Mouse (Mus musculus): ENCODE results near the gene Trim47.

The Trim47 gene

DNA sequence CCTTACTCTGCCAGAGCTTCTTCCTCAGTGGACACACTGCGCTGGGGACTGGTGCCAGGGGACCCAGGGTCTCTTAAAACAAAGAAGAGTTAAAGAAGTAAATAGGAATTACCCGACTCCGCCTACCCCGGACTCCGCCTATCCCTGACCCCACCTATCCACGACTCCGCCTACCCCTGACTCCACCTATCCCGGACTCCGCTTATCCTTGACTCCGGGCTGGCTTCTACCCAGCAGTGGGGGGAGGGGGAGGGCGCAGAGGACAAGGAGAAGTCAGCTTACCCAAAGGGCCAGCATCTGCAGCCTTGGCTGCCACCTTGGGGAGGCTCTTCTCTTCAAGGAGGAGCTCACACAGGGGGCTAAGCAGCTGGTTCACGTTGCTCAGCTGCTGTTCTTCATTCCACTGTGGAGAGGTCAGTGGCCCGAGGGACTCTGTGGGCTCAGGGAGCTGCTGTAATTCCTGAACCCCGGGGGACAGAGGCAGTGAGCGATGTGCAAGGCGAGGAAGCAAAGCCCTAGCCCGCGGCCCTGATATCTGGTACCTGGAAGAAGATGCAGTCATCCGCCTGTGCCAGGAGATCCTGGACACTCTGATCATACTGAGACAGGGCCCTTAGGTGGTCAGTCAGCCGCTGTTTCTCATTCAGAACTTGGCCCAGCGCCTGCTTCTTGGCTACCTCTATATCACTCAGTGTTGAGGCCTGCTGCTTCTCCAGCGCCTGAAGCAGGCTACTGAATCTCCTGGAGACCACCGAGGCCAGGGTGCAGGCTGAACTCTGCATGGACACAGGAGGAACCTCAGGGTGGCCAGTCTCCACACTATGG, at the start of gene Trim47:
TSS of gene Trim47 (minus strand) at position 55 of the 825 bp plus-strand sequence.
- DNase-seq (ENCODE audit: low read depth in 2 of 2, low spot score in 2 of 2), result no peak

DNA sequence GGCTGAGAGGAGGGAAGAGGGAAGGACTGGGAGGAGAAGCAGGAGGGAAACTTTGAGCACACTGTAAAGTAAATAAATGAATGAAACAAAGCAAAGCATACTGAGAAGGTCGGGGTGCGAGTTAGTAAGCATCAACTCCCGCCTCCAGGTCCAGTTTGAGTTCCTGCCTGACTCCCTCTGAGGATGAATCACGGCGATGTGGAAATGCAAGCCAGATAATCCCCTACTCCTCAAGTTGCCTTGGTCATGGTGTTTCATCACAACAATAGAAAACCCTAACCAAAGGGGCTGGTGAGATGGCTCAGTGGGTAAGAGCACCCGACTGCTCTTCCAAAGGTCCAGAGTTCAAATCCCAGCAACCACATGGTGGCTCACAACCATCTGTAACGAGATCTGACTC, 49.0 kb upstream of the Trim47 start:
- DNase-seq (ENCODE audit: low read depth in 2 of 2, low spot score in 2 of 2), result no peak

DNA sequence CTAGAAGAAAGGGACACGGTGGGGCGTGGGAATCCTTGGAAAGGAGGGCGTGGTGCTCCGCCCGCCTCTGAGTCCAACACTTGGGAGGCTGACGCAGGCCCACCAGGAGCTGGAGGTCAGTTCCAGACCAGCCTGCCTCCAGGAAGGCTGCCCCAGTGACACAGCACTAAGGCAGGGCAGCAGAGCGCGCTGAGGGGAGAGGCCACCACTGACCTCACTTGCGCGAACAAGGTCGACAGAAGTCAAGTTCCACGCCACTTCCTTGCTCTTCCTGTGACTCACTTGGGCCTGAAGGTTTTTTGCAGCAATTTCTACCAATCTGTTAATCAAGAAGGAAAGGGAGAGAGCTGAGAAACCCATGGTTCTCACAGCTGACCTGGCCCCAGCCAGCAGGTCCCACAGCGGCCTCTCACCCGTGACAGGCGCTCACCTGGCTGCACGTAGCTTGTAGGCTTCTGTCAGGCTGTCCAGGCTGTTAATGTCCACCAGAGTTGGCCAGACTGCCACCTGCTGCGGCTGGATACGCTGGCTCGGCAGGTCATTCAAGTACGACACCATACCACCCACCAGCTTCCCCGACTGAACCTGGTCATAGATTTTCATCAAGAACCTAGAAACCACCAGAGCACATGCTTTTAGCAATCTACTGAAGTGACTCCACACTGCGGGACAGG, 47.9 kb upstream of the Trim47 start:
- DNase-seq (ENCODE audit: low read depth in 2 of 2, low spot score in 2 of 2), result no peak

- no peak for DNase-seq (ENCODE audit: low read depth in 2 of 2, low spot score in 2 of 2)
Measured at GRCm38 (mm10) chr11:116171959-116172358, 44.9 kb upstream of the Trim47 start.

GRCm38 (mm10) chr11:116170003-116170800, 43.2 kb upstream of the Trim47 start:
- no peak for DNase-seq (ENCODE audit: low read depth in 2 of 2, low spot score in 2 of 2)

DNA sequence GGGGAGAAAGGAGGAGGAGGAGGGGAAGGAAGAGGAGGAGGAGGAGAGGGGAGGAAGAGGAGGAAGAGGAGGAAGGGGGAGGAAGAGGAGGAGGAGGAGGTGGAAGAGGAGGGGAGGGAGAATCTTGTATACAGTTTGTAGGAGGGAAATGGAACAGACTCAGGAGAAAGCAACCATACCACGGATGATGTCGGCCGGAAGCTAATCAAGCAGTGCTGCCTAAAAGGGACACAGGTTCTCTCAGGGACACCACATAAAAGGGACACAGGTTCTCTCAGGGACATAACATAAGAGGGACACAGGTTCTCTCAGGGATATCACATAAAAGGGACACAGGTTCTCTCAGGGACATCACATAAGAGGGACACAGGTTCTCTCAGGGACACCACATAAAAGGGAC, 42.2 kb upstream of the Trim47 start:
- DNase-seq (ENCODE audit: low read depth in 2 of 2, low spot score in 2 of 2), result no peak

DNA sequence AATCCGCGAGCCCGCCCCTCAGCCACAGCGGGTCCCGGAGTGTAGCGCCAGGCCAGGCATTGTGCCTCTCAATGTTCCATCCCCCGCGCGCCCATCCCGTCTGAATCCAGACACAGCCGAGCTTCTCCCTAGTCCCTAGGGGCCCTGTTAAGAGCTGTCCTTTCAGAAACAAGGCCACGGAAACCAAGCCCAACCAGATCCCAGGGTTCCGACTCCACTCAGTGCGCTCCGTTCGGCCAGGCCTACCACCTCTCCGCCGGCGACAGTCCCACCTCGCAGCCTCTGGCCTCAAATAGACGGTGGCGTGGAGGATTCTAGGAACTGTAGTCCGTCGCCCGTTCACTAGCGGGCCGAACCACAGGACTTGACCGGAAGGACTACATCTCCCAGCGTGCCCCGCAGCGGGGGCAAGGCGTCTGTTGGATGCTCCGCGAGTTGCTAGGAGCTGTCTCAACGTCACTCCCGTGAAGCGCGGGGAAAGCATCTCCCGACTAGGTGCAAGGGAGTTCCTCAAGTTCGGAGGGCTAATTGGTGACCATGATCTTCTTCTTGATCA, 41.0 kb upstream of the Trim47 start, which contains the start of gene Fbf1:
TSS of gene Fbf1 (minus strand) at position 283 of the 556 bp plus-strand sequence.
- peak; percentile 74 to 82 for DNase-seq (ENCODE audit: low read depth in 2 of 2, low spot score in 2 of 2)

DNA sequence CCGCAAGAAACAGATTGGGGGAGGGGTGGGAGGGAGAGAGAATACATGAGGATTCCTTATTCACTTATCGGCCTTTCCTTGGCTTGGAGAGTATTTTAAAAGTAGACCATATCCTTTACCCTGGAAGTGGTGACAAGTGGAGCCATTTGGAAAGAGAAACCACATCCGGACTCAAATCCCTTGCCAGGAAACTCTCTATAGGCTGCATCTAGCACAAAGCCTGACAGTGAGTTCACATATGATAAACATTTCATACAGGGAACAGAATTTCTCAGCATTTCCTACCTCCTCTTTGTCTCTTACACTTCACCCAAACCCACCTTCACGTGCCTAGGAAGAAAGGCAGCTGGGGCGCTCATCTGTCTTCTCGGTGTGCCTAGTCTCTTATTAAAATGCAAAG, 40.2 kb upstream of the Trim47 start:
- no peak for DNase-seq (ENCODE audit: low read depth in 2 of 2, low spot score in 2 of 2)

DNA sequence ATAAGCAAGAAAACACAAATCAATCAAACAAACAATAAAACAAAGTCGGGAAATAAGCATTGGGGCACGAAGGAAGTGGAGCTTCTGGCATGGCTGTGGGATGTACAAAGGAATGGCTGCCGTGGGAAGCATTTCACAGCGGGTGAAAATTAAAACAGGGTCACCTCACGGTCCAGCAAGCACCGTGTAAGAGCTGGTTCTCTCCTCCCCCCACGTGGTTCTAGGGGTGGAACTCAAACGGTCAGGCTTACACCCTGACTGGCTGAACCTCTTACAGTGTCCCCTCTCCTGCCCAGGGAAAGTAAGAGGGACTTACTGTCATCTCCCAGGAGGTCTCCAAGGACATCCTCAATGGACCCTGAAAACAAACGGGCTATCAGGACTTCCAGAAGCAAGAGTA, 36.0 kb upstream of the Trim47 start:
- no peak for DNase-seq (ENCODE audit: low read depth in 2 of 2, low spot score in 2 of 2)

- DNase-seq (ENCODE audit: low read depth in 2 of 2, low spot score in 2 of 2), result no peak
Measured at GRCm38 (mm10) chr11:116162146-116162545, 35.1 kb upstream of the Trim47 start.

GRCm38 (mm10) chr11:116161312-116161711, 34.3 kb upstream of the Trim47 start:
- no peak for DNase-seq (ENCODE audit: low read depth in 2 of 2, low spot score in 2 of 2)

GRCm38 (mm10) chr11:116150960-116151359, 23.9 kb upstream of the Trim47 start:
- DNase-seq (ENCODE audit: low read depth in 2 of 2, low spot score in 2 of 2), result no peak

DNA sequence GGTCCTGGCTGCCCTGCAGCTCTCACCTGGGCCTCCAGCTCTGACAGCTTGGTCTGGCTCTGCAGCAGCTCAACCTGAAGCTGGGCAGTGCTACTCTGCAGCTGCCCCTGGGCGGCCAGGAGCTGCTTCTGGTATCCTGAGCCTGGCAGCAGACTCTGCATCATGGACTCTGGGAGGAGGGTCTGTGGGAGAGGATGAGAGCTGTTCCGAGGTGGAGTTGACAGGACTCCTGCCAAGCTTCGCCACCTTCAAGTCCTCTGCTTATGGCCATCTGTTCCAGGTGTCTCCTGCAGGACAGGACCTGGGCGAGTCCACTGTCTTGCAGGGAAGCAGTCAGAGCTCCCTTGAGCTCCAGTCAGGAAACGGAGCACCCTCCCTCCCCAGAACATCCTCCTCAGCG, 22.3 kb upstream of the Trim47 start:
- no peak for DNase-seq (ENCODE audit: low read depth in 2 of 2, low spot score in 2 of 2)

GRCm38 (mm10) chr11:116148761-116149221, 21.8 kb upstream of the Trim47 start:
- no peak for DNase-seq (ENCODE audit: low read depth in 2 of 2, low spot score in 2 of 2)

DNA sequence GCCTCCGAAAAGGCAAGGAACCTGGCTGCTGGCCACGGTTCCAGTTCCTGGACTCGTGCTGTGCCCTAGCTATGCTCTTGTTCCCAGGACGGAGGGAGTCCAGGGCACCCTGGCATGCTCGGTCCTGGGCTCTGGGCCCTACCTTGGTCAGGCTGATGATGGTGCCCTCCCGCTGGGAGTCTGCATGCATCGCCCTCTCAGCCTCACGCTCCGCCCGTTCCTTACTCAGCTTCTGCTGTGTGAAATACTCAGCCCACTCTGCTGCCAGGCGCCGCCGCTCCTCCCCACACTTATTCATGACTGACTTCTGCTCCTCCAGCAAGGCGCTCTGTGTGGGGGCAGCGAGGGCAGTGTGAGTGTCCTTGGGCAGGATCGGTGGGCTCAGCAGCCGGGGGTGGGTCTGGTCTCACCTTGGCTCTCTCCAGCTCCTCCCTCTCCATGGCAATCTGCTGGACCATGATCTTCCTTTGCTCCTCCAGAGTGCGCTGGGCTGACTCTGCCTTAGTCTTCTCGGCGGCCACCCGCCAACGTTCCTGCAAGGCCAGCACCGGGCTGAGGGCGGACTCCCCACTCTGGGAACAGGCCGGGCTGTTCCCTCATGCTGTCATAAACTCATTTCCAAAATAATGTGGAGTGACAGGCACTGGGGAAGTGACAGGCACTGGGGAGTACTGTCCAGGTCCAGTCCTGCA, 19.4 kb upstream of the Trim47 start:
- no peak for DNase-seq (ENCODE audit: low read depth in 2 of 2, low spot score in 2 of 2)

GRCm38 (mm10) chr11:116145481-116146293, 18.7 kb upstream of the Trim47 start:
- no peak for DNase-seq (ENCODE audit: low read depth in 2 of 2, low spot score in 2 of 2)

GRCm38 (mm10) chr11:116143468-116143867, 16.5 kb upstream of the Trim47 start:
- DNase-seq (ENCODE audit: low read depth in 2 of 2, low spot score in 2 of 2), result no peak

- DNase-seq (ENCODE audit: low read depth in 2 of 2, low spot score in 2 of 2), result no peak
Measured at GRCm38 (mm10) chr11:116142211-116142991, 15.4 kb upstream of the Trim47 start.

Data from CD8-positive naive resting alpha-beta T cell, adult 2 months (primary cell).